Mouse (Mus musculus) small intestine, adult 2 months (tissue): ENCODE measurements at regions not wholly inside any gene's neighbourhood (a gene's known extent, or its start where the extent isn't known, plus 50 kb on each side); places are given as distances from the start of the nearest gene placed in this dataset.

Experiments used
- CTCF ChIP-seq: fragments of 200-500 bp; IDR thresholded peaks from 2 replicates; pipeline ENCODE4 v1.5.1; 2012; ENCODE audit warnings: low read depth, mild to moderate bottlenecking, control low read depth, inconsistent platforms, low read length, moderate library complexity, mixed read lengths; ENCODE audit not compliant: insufficient replicate concordance, insufficient read length; ENCODE audit errors: extremely low read depth
- POLR2A ChIP-seq: fragments of 200-500 bp; IDR thresholded peaks from 2 replicates; pipeline ENCODE4 v1.6.1; 2012; ENCODE audit warnings: low read depth, mild to moderate bottlenecking, control low read depth, inconsistent platforms, low read length, moderate library complexity

- TF ChIP-seq CTCF = no peak
- no peak for TF ChIP-seq POLR2A
Measured at GRCm38 (mm10) chr1:186345449-186345848, 228.3 kb upstream of the Lyplal1 start.
